ENCODE assay signal across 12 mouse cellular contexts in genomic region chr16:87654016-87654575, GRCm38 (mm10). TPM values are rescaled to one million over a fixed set of nuclear protein-coding genes. Genes with fewer than 3 reads are reported as not detected.
DNase-seq lines count a peak whose midpoint lies in the region; ATAC-seq and TF ChIP-seq lines count a peak whose summit lies in the region.
"Had no signal": no experiment of that assay in that cellular context is flagged by ENCODE, and none has a peak within 500 bp of the region (broad histone marks: within the 10 kb centered on the region; RNA-seq: fewer than 3 reads in every experiment).

No protein-coding gene starts in this region.

- TF ChIP-seq CTCF in heart, postnatal 0 days (IDR thresholded peaks at IDR 0.05; ENCODE audit: low read depth), result no peak

- H3K9ac ChIP-seq in heart, postnatal 0 days (replicated peaks; ENCODE audit: low read depth, low read length), result no peak overlapping the region
- no peak overlapping the region for H3K9ac ChIP-seq in limb, embryonic 12.5 days (replicated peaks)
- H3K9ac ChIP-seq: heart, embryonic 15.5 days; liver, embryonic 13.5 days had no signal

- peak overlapping the region; percentile 25; the same call in 1 of the 2 replicates for H3K27ac ChIP-seq in heart, postnatal 0 days (ENCODE audit: low read depth)
- 0 out of 2 replicates have a peak overlapping the region, but pooled peaks have one; percentile 8 for H3K27ac ChIP-seq in limb, embryonic 12.5 days
- H3K27ac ChIP-seq: heart, embryonic 15.5 days; liver, embryonic 13.5 days had no signal

- ATAC-seq in heart, postnatal 0 days (ENCODE audit: insufficient read depth, low read depth), result no peak
- ATAC-seq in limb, embryonic 12.5 days (ENCODE audit: insufficient number of reproducible peaks, insufficient read depth, low FRiP score, low TSS enrichment, low read depth), result no peak

- H3K36me3 ChIP-seq in heart, postnatal 0 days (replicated peaks; ENCODE audit: control insufficient read depth, insufficient read depth, low read length), result no peaks in the 10 kb centered on the region
- no peaks in the 10 kb centered on the region for H3K36me3 ChIP-seq in limb, embryonic 12.5 days
- H3K36me3 ChIP-seq in splenic B cell, adult 2 months (ENCODE audit: control insufficient read depth, insufficient read depth, low read length, poor library complexity, severe bottlenecking), result no peaks in the 10 kb centered on the region
- H3K36me3 ChIP-seq: heart, embryonic 15.5 days; liver, embryonic 13.5 days had no signal

- H3K4me3 ChIP-seq in heart, postnatal 0 days (ENCODE audit: low read depth, low read length), result no peak overlapping the region
- no peak overlapping the region for H3K4me3 ChIP-seq in limb, embryonic 12.5 days (replicated peaks)
- H3K4me3 ChIP-seq: heart, embryonic 15.5 days; liver, embryonic 13.5 days had no signal

- no peaks in the 10 kb centered on the region for H3K27me3 ChIP-seq in heart, postnatal 0 days (ENCODE audit: control insufficient read depth, insufficient read depth, low read length)
- no peaks in the 10 kb centered on the region for H3K27me3 ChIP-seq in limb, embryonic 12.5 days
- no peaks in the 10 kb centered on the region; the same call in 1 of the 2 replicates for H3K27me3 ChIP-seq in splenic B cell, adult 2 months (ENCODE audit: control insufficient read depth, insufficient read depth, low read length, poor library complexity, severe bottlenecking)
- H3K27me3 ChIP-seq: heart, embryonic 15.5 days; liver, embryonic 13.5 days had no signal

- no peak for TF ChIP-seq EP300 in heart, postnatal 0 days (IDR thresholded peaks at IDR 0.05; ENCODE audit: low read depth)

- WGBS in heart, postnatal 0 days, result 68% methylated on average over 11 of the region's 11 CpGs
- WGBS in limb, embryonic 12.5 days, result 62% methylated on average over 11 of the region's 11 CpGs

- no peaks in the 10 kb centered on the region for H3K4me1 ChIP-seq in heart, postnatal 0 days (ENCODE audit: control insufficient read depth, insufficient read depth)
- H3K4me1 ChIP-seq in limb, embryonic 12.5 days (replicated peaks), result peaks cover 19% of the 10 kb centered on the region
- H3K4me1 ChIP-seq: heart, embryonic 15.5 days had no signal

- H3K4me2 ChIP-seq in heart, postnatal 0 days (ENCODE audit: low read depth, low read length), result no peak overlapping the region
- H3K4me2 ChIP-seq in limb, embryonic 12.5 days, result no peak overlapping the region; the same call in 1 of the 2 replicates
- H3K4me2 ChIP-seq: heart, embryonic 15.5 days; liver, embryonic 13.5 days had no signal

- intact Hi-C loops in heart, postnatal 25 days (cut with DNase I), result no loop called here
- intact Hi-C loops in gastrocnemius, postnatal 36 days (cut with DNase I), result no loop called here

- H3K9me3 ChIP-seq in heart, postnatal 0 days (replicated peaks; ENCODE audit: control insufficient read depth, low read length), result no peaks in the 10 kb centered on the region
- H3K9me3 ChIP-seq in limb, embryonic 12.5 days, result no peaks in the 10 kb centered on the region
- H3K9me3 ChIP-seq: heart, embryonic 15.5 days; liver, embryonic 13.5 days had no signal

- DNase-seq in heart, postnatal 0 days (ENCODE audit: low spot score), result no peak
- no peak for DNase-seq in heart, postnatal 25 days (ENCODE audit: low spot score)
- peak; percentile 28 for DNase-seq in CD4-positive, CD25-positive, alpha-beta regulatory T cell, adult 2 months (ENCODE audit: low read depth, low spot score)
- peak; percentile 49 for DNase-seq in splenic B cell, adult 2 months (ENCODE audit: low read depth, low spot score)
- DNase-seq in urinary bladder, adult 2 months (ENCODE audit: low spot score), result no peak
- DNase-seq in testis, postnatal 10 days (ENCODE audit: low spot score), result no peak
- no peak for DNase-seq in gastrocnemius, postnatal 36 days
- DNase-seq: B cell, adult 2 months; cerebellum, adult 9-10 months; liver, embryonic 13.5 days had no signal

RNA-seq across cellular contexts. Expression of gene Bach1, which starts 44.6 kb away (rescaled TPM):
- total RNA-seq in heart, postnatal 0 days (2014; rRNA removed; ENCODE audit: low replicate concordance), result 19.2 and 27.0 TPM in 2 replicates
- polyA plus RNA-seq in heart, postnatal 0 days (2015; fragmentation: Nextera tagmentation; extraction: Ambion mirVana), result 5.1 and 5.4 TPM in 2 replicates
- total RNA-seq in heart, postnatal 25 days (2021), result 10 to 100 TPM; 25.8 to 33.0 TPM
- 19.4 and 20.4 TPM in 2 replicates for polyA plus RNA-seq in limb, embryonic 12.5 days (2016; fragmentation: Nextera tagmentation; extraction: Ambion mirVana)
- polyA plus RNA-seq in urinary bladder, adult 2 months (2012; rRNA removed), result 6.8 and 8.9 TPM in 2 replicates
- 10 to 100 TPM; 19.0 to 22.1 TPM for total RNA-seq in gastrocnemius, postnatal 36 days (2021)

Comparison
In these comparisons a context has a peak if more than half of its experiments do, and no peak if none do; other contexts are left out.
1. DNase-seq: peak in CD4-positive, CD25-positive, alpha-beta regulatory T cell, adult 2 months (single experiment) and splenic B cell, adult 2 months (single experiment); none in heart, postnatal 0 days (single experiment), heart, postnatal 25 days (single experiment), urinary bladder, adult 2 months (single experiment), testis, postnatal 10 days (single experiment) and gastrocnemius, postnatal 36 days (0 of 2).